Mouse (Mus musculus): ENCODE measurements around the gene Mia3.

Mia3 gene

GRCm38 (mm10) chr1:183299161-183299560 lies 70.2 kb downstream of the Mia3 start:
- ChIA-PET CTCF (no interaction called here), POLR2A (interaction anchor here in 3 of 4 experiments (0.5 to 1.6 kb wide), 5 partner anchors 10 to 1955 kb away, joined by 3 to 5 read pairs (median 3); no protein-coding TSS in a partner anchor)

GRCm38 (mm10) chr1:183297886-183298489 lies 71.4 kb downstream of the Mia3 start:
- CTCF ChIA-PET: interaction anchor here in 3 of 4 experiments (0.9 to 1.3 kb wide), 4 partner anchors 11 to 260 kb away, joined by 3 to 4 read pairs (median 4); no protein-coding TSS in a partner anchor
- POLR2A ChIA-PET: interaction anchor here in 3 of 4 experiments (0.6 to 2.4 kb wide), 39 partner anchors 8 to 1153 kb away, joined by 3 to 13 read pairs (median 4); partner anchors contain the start of genes 1700056E22Rik (in 1 of the 3), Taf1a (in 1 of the 3) and Trp53bp2 (in 1 of the 3)

GRCm38 (mm10) chr1:183297473-183297885 lies 71.9 kb downstream of the Mia3 start:
- ChIA-PET POLR2A (interaction anchor here (0.6 to 2.4 kb wide), 54 partner anchors 8 to 956 kb away, joined by 3 to 13 read pairs (median 4); partner anchors contain the start of genes 1700056E22Rik (in 1 of the 4), Disp1 (in 1 of the 4), Fbxo28 (in 1 of the 4) and Taf1a (in 1 of the 4)), CTCF (interaction anchor here in 3 of 4 experiments (0.6 to 1.3 kb wide), 6 partner anchors 11 to 259 kb away, joined by 3 to 4 read pairs (median 4); no protein-coding TSS in a partner anchor)

GRCm38 (mm10) chr1:183296877-183297383 lies 72.4 kb downstream of the Mia3 start, which contains the start of gene Brox:
Gene Brox (minus strand): TSS chr1:183297269.
- ChIA-PET CTCF (interaction anchor here in 3 of 4 experiments (0.6 to 1.3 kb wide), 6 partner anchors 12 to 259 kb away, joined by 3 to 4 read pairs (median 4); no protein-coding TSS in a partner anchor), POLR2A (interaction anchor here (0.6 to 2.4 kb wide), 58 partner anchors 8 to 955 kb away, joined by 3 to 13 read pairs (median 4); partner anchors contain the start of genes 1700056E22Rik (in 1 of the 4), Disp1 (in 1 of the 4), Fbxo28 (in 1 of the 4) and Taf1a (in 1 of the 4))

- CTCF ChIA-PET: interaction anchor here in 2 of 4 experiments (1.2 to 1.3 kb wide), 2 partner anchors 12 to 144 kb away, joined by 4 read pairs; no protein-coding TSS in a partner anchor
- POLR2A ChIA-PET: interaction anchor here (0.7 to 2.4 kb wide), 42 partner anchors 8 to 888 kb away, joined by 3 to 13 read pairs (median 5); partner anchors contain the start of genes 1700056E22Rik (in 1 of the 4), Disp1 (in 1 of the 4), Taf1a (in 1 of the 4) and Trp53bp2 (in 1 of the 4)
Measured at GRCm38 (mm10) chr1:183296465-183296864, 72.9 kb downstream of the Mia3 start, which contains the start of gene Aida. Gene Aida (plus strand): TSS chr1:183296590.

GRCm38 (mm10) chr1:183289576-183289975 lies 79.8 kb downstream of the Mia3 start:
- ChIA-PET POLR2A (interaction anchor here in 3 of 4 experiments (0.6 to 1.9 kb wide), 11 partner anchors 7 to 113 kb away, joined by 3 to 8 read pairs (median 3); partner anchors contain the start of genes Aida (in 1 of the 3), Brox (in 1 of the 3) and Taf1a (in 1 of the 3)), CTCF (interaction anchor here in 1 of 4 experiments (0.6 to 0.8 kb wide), 2 partner anchors 58 to 299 kb away, joined by 3 to 4 read pairs; no protein-coding TSS in a partner anchor)

GRCm38 (mm10) chr1:183288351-183288750 lies 81.0 kb downstream of the Mia3 start:
- CTCF ChIA-PET: no interaction called here
- POLR2A ChIA-PET: interaction anchor here in 3 of 4 experiments (0.6 to 2.0 kb wide), 5 partner anchors 8 to 360 kb away, joined by 3 to 13 read pairs (median 8); partner anchors contain the start of genes Aida (in 2 of the 3) and Brox (in 2 of the 3)
